Mouse (Mus musculus) hindbrain, embryonic 13.5 days (tissue): ENCODE data around the gene Erich6. TPM values are rescaled to one million over a fixed set of nuclear protein-coding genes. Genes with fewer than 3 reads are reported as not detected.
"Not testable (repeated sequence)": the region's sequence is repeated elsewhere in the genome, so short reads cannot be mapped to it uniquely, and the experiment has no call there.

Experiments
- ATAC-seq: fragments of 200-750 bp; cut with Nextera tagmentation; 2 replicates; pipeline ENCODE4 v1.8.0; 2017; ENCODE audit warnings: moderate TSS enrichment; ENCODE audit not compliant: low FRiP score
- H3K27ac ChIP-seq: fragments of 300-500 bp; sonication (generic); 2 replicates; pipeline ENCODE4 v1.5.1; 2015; ENCODE audit warnings: inconsistent platforms, mild to moderate bottlenecking, moderate library complexity
- H3K27me3 ChIP-seq: fragments of 300-500 bp; sonication (generic); 2 replicates; pipeline ENCODE4 v1.6.1; 2015; ENCODE audit warnings: mild to moderate bottlenecking, inconsistent platforms
- H3K36me3 ChIP-seq: fragments of 300-500 bp; sonication (generic); 2 replicates; pipeline ENCODE4 v1.6.1; 2015; ENCODE audit warnings: mild to moderate bottlenecking, inconsistent platforms
- H3K4me1 ChIP-seq: fragments of 300-500 bp; sonication (generic); replicated peaks from 2 replicates; pipeline ENCODE4 v1.6.1; 2015; ENCODE audit warnings: inconsistent platforms
- H3K4me2 ChIP-seq: fragments of 300-500 bp; sonication (generic); 2 replicates; pipeline ENCODE4 v1.6.1; 2015; ENCODE audit warnings: inconsistent platforms, mild to moderate bottlenecking, moderate library complexity
- H3K4me3 ChIP-seq: fragments of 300-500 bp; sonication (generic); 2 replicates; pipeline ENCODE4 v1.5.1; 2015; ENCODE audit warnings: mild to moderate bottlenecking, inconsistent platforms
- H3K9ac ChIP-seq: fragments of 300-500 bp; sonication (generic); 2 replicates; pipeline ENCODE4 v1.6.1; 2015; ENCODE audit warnings: mild to moderate bottlenecking, inconsistent platforms
- H3K9me3 ChIP-seq: fragments of 300-500 bp; sonication (generic); 2 replicates; pipeline ENCODE4 v1.6.1; 2016; ENCODE audit warnings: inconsistent platforms
- WGBS: fragments of 180-500 bp; shearing (Covaris S2); methylation state at CpG from one replicate; pipeline ENCODE4 v1.1.7; 2015; 5-methylcytosine and 5-hydroxymethylcytosine counted together
- polyA plus RNA-seq: library from polyadenylated mRNA; unstranded; fragments of >200 nt; fragmentation: Nextera tagmentation; extraction: Ambion mirVana; gene quantifications from 2 replicates; pipeline ENCODE4 v1.2.1, GENCODE M21; 2015

The Erich6 gene
- polyA plus RNA-seq, 1 experiment from 2014 or later: 0.14 TPM

- no peak for ATAC-seq
- H3K4me2 ChIP-seq: no peak overlapping the region
- no peaks in the 10 kb centered on the region for H3K27me3 ChIP-seq
- no peak overlapping the region for H3K27ac ChIP-seq
- H3K36me3 ChIP-seq: no peaks in the 10 kb centered on the region
- no peaks in the 10 kb centered on the region for H3K4me1 ChIP-seq
- 76% methylated on average over 3 of the region's 3 CpGs for WGBS
- no peaks in the 10 kb centered on the region for H3K9me3 ChIP-seq
- H3K4me3 ChIP-seq: no peak overlapping the region
- H3K9ac ChIP-seq: no peak overlapping the region
Observed at GRCm38 (mm10) chr3:58622665-58623394, 14.2 kb downstream of the Erich6 start.

DNA sequence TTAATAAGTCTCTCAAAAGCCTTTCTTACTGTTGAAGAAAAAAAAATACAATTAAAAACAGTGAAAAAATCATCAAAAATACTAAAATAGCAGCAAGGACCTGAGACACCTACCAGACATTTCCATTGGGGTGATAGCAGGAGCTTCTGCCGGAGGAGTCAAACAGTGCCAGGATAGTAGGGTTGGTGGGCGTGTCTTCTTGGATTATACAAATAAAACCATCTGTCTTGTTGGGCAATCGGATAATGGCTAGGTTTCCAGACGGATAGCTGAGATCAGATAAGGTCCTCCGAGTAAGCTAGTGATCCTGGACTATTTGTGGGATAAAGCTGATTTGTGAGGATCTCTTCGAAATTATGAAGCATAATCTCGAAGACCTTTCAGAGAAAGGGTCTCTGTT is 15.9 kb downstream of the Erich6 start:
- 78% methylated on average over 7 of the region's 7 CpGs for WGBS
- Histone ChIP-seq H3K4me2 (no peak overlapping the region), H3K4me3 (no peak overlapping the region), H3K27me3 (no peaks in the 10 kb centered on the region), H3K36me3 (no peaks in the 10 kb centered on the region), H3K9ac (no peak overlapping the region), H3K9me3 (no peaks in the 10 kb centered on the region), H3K27ac (no peak overlapping the region), H3K4me1 (no peaks in the 10 kb centered on the region)
- ATAC-seq: no peak

- Histone ChIP-seq H3K27ac (no peak overlapping the region), H3K9ac (no peak overlapping the region), H3K4me3 (no peak overlapping the region), H3K4me2 (no peak overlapping the region), H3K27me3 (no peaks in the 10 kb centered on the region), H3K9me3 (no peaks in the 10 kb centered on the region), H3K4me1 (no peaks in the 10 kb centered on the region), H3K36me3 (no peaks in the 10 kb centered on the region)
- ATAC-seq: no peak
- WGBS: 79% methylated on average over 5 of the region's 5 CpGs
Observed at GRCm38 (mm10) chr3:58609985-58610384, 27.0 kb downstream of the Erich6 start.

DNA sequence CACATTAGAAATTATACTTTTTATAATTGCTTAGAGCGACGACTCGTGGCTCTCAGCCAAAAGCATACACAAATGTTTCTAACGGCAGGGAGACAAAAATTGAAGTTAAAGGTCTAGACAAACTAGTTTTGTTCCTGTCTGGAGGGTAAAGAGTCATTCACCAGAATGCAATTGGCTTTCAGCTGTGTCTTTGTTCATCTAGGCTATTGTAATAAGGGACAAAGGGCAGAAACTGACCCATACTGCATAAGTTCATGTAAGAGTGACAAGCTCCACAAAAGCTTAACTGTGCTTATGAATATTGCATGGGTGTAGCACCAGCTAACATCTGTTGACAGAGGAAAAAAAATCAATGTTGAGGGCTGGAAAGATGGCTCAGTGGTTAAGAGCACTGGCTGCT is 28.5 kb downstream of the Erich6 start:
- H3K9me3 ChIP-seq: no peaks in the 10 kb centered on the region
- 19% methylated on average over 4 of the region's 4 CpGs for WGBS
- ATAC-seq: no peak

DNA sequence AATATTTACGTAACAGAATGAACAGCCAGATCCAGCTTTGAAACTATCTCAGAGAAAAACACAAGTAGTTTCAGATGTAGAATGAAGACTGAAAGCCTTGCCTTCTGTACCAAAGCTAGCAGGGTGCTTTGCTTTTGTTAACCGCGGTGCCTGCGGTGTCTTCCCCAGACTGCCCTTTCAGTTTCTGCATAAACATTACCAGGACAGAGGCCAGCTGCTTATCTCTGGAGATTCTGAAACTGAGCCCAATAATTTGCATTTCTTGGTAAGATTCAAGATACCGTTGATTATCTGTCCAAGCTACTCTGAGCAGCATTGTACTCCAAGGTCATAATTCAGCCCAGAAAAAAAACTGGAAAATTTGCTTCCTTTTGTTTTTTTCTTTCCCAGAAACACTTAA is 43.4 kb downstream of the Erich6 start:
- no peak overlapping the region for H3K4me3 ChIP-seq
- ATAC-seq: no peak
- H3K27ac ChIP-seq: no peak overlapping the region
- H3K9me3 ChIP-seq: no peaks in the 10 kb centered on the region
- H3K27me3 ChIP-seq: no peaks in the 10 kb centered on the region
- peaks cover 34% of the 10 kb centered on the region for H3K36me3 ChIP-seq
- H3K4me2 ChIP-seq: no peak overlapping the region
- WGBS: 26% methylated on average over 5 of the region's 5 CpGs
- no peak overlapping the region for H3K9ac ChIP-seq
- H3K4me1 ChIP-seq: no peaks in the 10 kb centered on the region

More for the DNA sequence above, 28.5 kb downstream of the Erich6 start:
- H3K27ac ChIP-seq: no peak overlapping the region
- H3K27me3 ChIP-seq: no peaks in the 10 kb centered on the region
- no peak overlapping the region for H3K4me2 ChIP-seq
- no peaks in the 10 kb centered on the region for H3K4me1 ChIP-seq
- H3K9ac ChIP-seq: no peak overlapping the region
- H3K4me3 ChIP-seq: no peak overlapping the region
- H3K36me3 ChIP-seq: no peaks in the 10 kb centered on the region

DNA sequence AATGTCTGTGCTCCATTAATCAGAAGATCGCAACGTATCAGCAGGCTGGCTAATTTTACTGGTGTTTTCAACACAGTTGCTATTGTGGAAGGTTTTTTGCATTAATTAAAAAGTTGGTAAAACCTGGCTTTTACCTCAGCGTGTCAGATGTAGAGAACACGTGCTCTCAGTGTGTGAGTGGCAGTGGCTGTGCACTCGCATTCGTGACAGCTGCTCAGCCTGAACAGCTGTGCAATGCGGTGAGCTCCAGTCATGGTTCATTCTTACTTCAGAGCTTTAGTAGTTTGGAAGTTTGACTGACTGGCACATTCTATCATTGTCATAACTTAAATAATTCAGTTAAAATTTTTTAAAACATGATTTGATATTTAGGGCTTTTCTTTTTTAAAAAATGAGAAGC is 44.3 kb downstream of the Erich6 start:
- ATAC-seq, H3K27ac ChIP-seq, H3K9ac ChIP-seq, H3K4me2 ChIP-seq, H3K4me3 ChIP-seq, H3K27me3 ChIP-seq, H3K4me1 ChIP-seq, H3K9me3 ChIP-seq: not testable (repeated sequence)
- WGBS: 75% methylated on average over 7 of the region's 7 CpGs
- peaks cover 38% of the 10 kb centered on the region for H3K36me3 ChIP-seq

- H3K36me3 ChIP-seq: peaks cover 53% of the 10 kb centered on the region
- H3K4me2 ChIP-seq, ATAC-seq, H3K27me3 ChIP-seq, H3K4me3 ChIP-seq, H3K9me3 ChIP-seq, H3K27ac ChIP-seq, H3K9ac ChIP-seq, H3K4me1 ChIP-seq: not testable (repeated sequence)
- WGBS: 89% methylated on average over 4 of the region's 4 CpGs
Observed at GRCm38 (mm10) chr3:58590544-58590943, 46.5 kb downstream of the Erich6 start.

DNA sequence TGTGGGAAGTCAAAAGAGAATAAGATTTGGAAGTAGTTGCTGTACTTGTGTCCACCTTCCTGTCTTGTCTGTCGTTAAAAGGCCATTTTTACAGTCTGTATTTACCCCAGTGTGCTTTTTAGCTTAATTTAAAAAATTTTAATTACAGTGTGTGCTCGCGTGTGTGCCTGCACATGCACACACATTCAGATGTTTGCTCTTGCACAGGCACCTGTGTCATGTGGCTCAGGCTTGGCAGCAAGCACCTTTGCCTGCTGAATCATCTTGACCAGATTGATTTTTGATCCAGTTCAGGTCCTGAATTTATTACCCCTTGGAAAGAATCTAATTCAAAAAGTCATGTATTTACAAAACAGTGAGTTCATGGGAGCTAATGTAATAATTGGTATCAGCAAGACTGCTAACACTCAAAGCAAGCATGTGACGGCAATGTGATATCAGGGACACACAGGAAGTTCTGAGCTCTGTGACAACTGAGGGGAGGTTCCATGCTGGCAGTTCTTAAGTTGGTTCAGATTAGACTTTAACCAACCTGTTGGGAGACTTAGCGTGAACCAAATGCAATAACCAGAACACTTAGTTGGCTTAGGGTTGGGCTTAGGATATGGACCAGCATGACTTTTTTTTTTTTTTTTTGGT is 54.1 kb downstream of the Erich6 start:
- WGBS: 94% methylated on average over 5 of the region's 5 CpGs

GRCm38 (mm10) chr3:58582297-58582696 is 54.7 kb downstream of the Erich6 start:
- H3K27ac ChIP-seq: no peak overlapping the region
- WGBS: 83% methylated on average over 5 of the region's 5 CpGs
- ATAC-seq: no peak
- H3K4me1 ChIP-seq: peaks cover 31% of the 10 kb centered on the region
- H3K4me3 ChIP-seq: no peak overlapping the region
- peaks cover 23% of the 10 kb centered on the region for H3K36me3 ChIP-seq
- no peaks in the 10 kb centered on the region for H3K27me3 ChIP-seq
- H3K4me2 ChIP-seq: no peak overlapping the region
- H3K9me3 ChIP-seq: no peaks in the 10 kb centered on the region
- no peak overlapping the region for H3K9ac ChIP-seq

More for the DNA sequence above, 54.1 kb downstream of the Erich6 start:
- Histone ChIP-seq H3K4me2 (no peak overlapping the region), H3K27me3 (no peaks in the 10 kb centered on the region), H3K36me3 (peaks cover 30% of the 10 kb centered on the region), H3K4me1 (peaks cover 29% of the 10 kb centered on the region), H3K4me3 (no peak overlapping the region), H3K9ac (no peak overlapping the region), H3K9me3 (no peaks in the 10 kb centered on the region), H3K27ac (no peak overlapping the region)
- no peak for ATAC-seq

DNA sequence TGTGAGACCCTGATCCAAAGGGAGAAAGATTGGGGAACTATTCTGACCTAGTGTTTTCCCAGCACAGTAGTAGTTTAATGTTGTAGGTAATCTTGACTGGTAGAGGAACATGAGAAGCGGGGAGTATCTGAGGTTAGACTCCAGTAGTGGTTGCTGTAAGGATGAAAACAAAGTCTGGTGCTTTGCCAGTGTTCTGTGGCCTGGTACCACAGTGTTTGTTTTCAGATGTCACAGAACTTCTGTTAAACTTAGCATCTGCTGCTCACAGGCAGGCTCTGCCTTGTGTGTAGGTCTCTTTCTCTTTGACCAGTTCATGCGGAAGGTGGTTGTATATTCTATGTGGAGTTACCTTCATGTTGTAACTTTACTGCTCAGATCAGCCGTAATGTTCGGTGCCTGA is 55.5 kb downstream of the Erich6 start:
- peaks cover 17% of the 10 kb centered on the region for H3K36me3 ChIP-seq
- peaks cover 31% of the 10 kb centered on the region for H3K4me1 ChIP-seq
- H3K9me3 ChIP-seq: no peaks in the 10 kb centered on the region
- H3K27me3 ChIP-seq: no peaks in the 10 kb centered on the region
- no peak for ATAC-seq
- 95% methylated on average over 4 of the region's 4 CpGs for WGBS
- H3K4me2 ChIP-seq: no peak overlapping the region
- H3K27ac ChIP-seq: no peak overlapping the region
- no peak overlapping the region for H3K4me3 ChIP-seq
- no peak overlapping the region for H3K9ac ChIP-seq

- H3K27me3 ChIP-seq: no peaks in the 10 kb centered on the region
- 16% methylated on average over 8 of the region's 8 CpGs for WGBS
- no peak for ATAC-seq
Observed at GRCm38 (mm10) chr3:58577506-58578050, 59.4 kb downstream of the Erich6 start.

GRCm38 (mm10) chr3:58577067-58577503 is 59.9 kb downstream of the Erich6 start:
- Histone ChIP-seq H3K4me2 (peak overlapping the region; percentile 62), H3K36me3 (peaks cover 10% of the 10 kb centered on the region; the same call in 1 of the 2 replicates), H3K27ac (peak overlapping the region; percentile 99), H3K27me3 (no peaks in the 10 kb centered on the region), H3K9ac (peak overlapping the region; percentile 99), H3K9me3 (no peaks in the 10 kb centered on the region), H3K4me1 (peaks cover 25% of the 10 kb centered on the region), H3K4me3 (peak overlapping the region; percentile 94)
- ATAC-seq: peak; percentile 78
- under 1% methylated on average over 35 of the region's 36 CpGs for WGBS

More at GRCm38 (mm10) chr3:58577506-58578050, 59.4 kb downstream of the Erich6 start:
- peak overlapping the region; percentile 99 for H3K9ac ChIP-seq
- peaks cover 10% of the 10 kb centered on the region; the same call in 1 of the 2 replicates for H3K36me3 ChIP-seq
- peak overlapping the region; percentile 62 for H3K4me2 ChIP-seq
- peaks cover 30% of the 10 kb centered on the region for H3K4me1 ChIP-seq
- H3K27ac ChIP-seq: peak overlapping the region; percentile 99; the same call in 1 of the 2 replicates
- H3K4me3 ChIP-seq: peak overlapping the region; percentile 94
- H3K9me3 ChIP-seq: no peaks in the 10 kb centered on the region
